Mouse (Mus musculus): ENCODE data around the gene Olfr287.

The Olfr287 gene

DNA sequence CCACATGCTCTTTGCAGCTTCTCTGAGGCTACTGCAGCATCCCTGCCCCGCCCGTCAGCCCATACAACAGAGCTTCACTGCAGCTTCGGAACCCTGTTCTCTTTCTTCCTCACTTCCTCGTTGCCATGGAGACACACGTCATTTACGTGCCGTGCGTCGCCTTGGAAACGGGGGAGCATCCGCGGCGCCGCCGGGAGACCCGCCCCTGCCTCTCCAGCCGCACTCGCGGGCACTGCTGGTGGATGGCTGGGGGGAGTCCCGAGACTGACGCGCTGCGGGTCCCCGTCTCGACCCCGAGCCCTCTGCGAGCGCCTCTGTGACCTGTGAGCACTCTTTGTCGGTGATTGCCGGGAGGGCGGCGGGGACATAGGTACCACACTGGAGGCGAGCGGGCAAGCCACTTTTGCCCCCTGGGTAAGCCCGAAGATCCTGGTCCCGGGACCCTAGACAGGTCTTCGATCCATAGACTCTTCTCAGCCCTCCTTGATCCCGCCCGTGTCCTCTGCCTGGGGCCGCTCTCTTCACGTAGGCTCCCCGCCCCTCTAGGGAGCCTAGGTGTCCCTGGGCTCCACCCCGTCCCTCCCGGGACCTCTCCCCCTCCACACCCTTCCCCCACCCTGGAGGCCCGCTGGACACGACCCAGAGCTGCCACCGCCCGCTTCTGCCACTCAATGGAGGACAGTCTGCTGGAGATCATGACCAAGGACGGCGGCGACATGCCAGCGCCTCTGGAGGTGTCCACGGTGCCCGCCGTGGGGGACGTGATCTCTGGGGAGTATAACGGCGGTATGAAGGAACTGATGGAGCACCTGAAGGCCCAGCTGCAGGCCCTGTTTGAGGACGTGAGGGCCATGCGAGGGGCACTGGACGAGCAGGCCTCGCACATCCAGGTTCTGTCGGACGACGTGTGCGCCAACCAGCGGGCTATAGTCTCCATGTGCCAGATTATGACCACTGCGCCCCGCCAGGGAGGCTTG lies 52.9 kb downstream of the Olfr287 start:
- peak; percentile 59 for DNase-seq

DNA sequence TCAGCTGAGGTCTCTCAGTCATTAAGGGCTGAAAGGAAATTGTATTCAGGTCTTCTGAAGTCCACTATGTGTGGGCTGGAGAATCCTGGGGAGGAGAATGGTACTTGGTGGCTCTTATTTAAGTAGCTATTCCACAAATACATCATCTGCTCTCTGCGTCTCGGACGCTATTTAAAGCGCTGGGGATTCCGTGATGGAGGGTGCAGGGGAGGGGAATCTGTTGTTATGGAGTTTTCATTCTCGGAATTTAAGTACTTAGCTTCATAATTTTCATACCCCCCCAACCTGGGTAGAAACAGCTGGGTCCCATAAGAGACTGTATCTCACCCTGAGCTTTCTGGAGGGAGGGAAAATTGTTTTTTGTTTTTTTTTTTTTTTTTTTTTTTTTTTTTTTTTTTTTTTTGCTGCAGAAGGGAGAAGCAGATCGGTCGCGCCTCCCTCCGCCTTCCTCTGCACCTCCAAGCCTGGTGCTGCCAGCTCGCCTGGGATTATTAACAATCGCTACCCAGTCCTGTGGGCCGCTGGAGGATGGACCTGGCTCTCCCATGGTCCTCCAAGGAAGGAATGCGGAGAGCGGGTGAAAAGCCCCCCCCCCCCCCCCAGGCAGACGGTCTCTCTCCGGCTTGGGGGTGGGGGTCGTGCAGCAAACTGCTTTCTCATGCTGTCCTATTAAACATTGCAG lies 53.8 kb downstream of the Olfr287 start, which contains the start of gene Ccdc184:
Ccdc184 (plus strand) TSS at position 196 of the 682 bp plus-strand sequence.
- DNase-seq: no peak

DNA sequence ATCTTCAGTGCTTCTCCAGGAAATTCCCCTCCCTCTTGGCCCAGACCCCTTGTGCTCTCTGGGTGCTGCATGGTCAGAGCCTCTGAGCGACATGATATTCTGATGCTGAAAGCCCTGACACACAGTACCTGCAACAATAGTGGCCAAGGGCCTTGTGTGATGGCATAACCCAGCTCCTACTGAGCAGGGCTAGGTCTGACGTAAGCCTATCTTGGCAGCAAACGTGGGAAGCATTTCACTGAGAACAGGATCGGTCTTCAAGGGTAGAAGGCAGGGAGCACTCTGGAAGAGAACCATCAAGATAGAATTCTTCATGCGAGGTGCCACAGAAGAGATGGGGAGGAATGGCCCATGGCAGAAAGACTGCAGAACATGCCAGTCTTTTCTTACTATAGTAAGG lies 55.3 kb downstream of the Olfr287 start, which contains the start of gene Asb8:
Asb8 (minus strand) TSS at position 101 of the 400 bp plus-strand sequence.
- DNase-seq: no peak

DNA sequence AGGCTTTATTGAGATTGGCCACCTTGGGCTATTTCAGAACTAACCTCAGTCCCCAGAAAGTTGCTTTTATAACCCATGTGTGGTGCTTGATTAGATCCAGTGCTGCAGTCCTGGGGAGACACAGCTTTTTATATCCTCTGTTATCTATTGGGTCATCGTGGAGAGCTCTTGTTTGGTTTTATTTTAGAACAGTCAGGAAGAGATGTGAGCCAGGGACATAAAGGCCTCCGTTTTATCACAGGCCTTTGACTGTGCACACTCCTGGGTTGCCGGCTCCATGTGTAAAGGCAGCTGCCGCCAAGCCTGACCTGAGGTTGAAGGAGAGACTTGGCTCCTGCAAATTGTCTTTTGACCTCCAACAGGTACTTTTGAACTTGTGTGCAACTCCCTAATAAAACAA lies 58.3 kb downstream of the Olfr287 start:
- DNase-seq: no peak

DNA sequence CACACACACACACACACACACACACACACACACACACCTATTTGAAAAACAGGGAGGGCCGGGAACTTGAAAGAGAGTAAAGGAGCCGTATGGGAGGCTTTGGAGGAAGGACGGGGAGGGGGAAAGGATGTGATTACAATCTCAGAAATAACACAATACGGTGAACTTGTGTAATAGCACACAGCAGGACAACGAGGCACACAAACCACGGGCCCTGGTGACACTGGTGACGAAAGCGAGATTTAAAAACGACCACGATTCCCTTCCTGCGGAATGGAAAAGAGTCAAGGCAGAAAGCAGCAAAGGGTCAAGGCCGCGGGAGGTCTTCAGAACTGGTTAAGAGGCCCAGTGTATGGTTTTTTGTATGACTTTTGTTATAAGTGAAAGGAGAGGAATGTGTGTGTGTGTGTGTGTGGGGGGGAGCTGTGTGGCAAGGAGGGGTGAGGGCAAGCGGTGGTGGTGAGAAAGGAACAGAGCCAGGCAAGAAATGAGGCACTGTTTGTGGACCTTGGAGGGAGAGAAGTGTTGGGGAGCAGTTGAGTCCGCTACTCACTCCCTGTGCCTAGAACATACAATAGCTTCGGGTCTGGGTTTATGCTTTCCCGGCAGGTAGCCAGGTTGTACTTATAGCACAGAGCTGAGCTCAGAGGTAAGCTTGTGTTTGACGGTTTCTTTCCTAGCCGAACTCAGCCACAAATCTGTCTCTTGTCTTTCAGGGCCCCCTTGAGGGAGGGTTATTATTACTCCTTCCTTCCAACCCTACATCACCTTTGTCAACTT lies 59.6 kb downstream of the Olfr287 start:
- DNase-seq: no peak

DNA sequence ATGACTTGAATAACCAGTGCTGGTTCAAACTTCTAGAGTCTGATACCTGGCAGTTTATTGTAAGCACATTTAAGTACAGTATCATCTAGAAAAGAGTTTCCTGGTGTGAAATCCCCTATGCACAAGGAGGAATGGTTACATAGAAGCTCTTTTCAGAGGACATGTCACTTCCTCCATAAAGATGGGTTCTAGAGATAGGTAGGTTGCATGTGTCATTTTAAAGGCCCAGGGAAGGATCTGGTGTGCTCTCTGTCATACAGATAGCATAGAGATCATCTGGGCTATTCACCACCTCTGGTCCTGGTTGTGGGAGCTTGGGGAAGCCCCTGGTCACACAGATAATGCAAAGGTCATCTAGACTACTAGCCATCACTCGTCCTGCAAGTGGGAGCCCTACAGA lies 63.6 kb downstream of the Olfr287 start:
- DNase-seq: no peak
